Mouse (Mus musculus) neural tube, embryonic 10.5 days (tissue): ENCODE measurements around the gene P2rx4.
A peak's percentile ranks its signal among the peaks of the same experiment; 100 is the strongest.

Source experiments
- DNase-seq: peaks from one replicate; pipeline ENCODE4 v3.0.0-alpha.2; 2017; ENCODE audit warnings: low spot score; ENCODE audit errors: extremely low spot score

The P2rx4 gene

GRCm38 (mm10) chr5:122703574-122703973, 3.8 kb upstream of the P2rx4 start:
- no peak for DNase-seq

- no peak for DNase-seq
Measured at GRCm38 (mm10) chr5:122704571-122704970, 2.8 kb upstream of the P2rx4 start.

DNA sequence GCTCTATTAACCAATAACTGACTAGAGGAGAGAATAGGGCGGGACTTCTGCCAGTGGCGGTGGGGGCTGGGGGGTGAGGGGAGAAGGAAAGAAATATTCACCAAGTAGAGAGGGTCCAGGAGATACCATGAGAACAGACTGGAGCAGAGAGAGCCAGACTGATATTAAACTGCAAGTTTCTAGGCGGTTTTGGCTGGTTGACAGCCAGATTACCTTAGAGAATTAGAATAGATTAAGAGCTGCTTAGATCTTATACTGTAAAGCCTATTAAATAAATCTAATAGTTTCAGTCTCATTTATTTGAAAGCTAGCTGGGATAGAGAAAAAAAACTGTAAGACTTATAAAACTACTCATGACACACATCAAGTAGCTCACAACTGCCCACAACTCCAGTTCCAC, 2.2 kb upstream of the P2rx4 start:
- no peak for DNase-seq

- DNase-seq = no peak
Measured at GRCm38 (mm10) chr5:122706917-122707275, 448 bp upstream of the P2rx4 start.

DNA sequence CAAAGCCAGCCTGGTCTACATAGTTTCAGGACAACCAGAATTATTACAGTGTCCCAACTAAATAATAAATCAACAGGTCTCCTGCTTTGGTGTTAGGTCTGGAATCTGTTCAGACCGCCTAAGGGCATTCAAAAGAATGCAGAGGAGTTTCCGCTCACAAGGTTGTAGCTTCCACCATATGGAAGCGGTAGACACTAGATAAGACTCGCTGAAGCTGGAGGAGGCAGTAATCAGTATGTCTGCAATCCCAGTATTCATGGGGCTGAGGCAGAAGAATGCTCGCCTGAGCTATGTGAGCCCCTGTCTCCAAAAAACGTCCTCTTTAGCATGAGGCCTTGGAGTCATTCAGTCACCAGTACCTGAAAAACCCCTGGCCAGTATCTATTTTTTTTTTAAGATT, 1.5 kb downstream of the P2rx4 start:
- DNase-seq = no peak

GRCm38 (mm10) chr5:122715723-122716122, 8.4 kb downstream of the P2rx4 start:
- no peak for DNase-seq

DNA sequence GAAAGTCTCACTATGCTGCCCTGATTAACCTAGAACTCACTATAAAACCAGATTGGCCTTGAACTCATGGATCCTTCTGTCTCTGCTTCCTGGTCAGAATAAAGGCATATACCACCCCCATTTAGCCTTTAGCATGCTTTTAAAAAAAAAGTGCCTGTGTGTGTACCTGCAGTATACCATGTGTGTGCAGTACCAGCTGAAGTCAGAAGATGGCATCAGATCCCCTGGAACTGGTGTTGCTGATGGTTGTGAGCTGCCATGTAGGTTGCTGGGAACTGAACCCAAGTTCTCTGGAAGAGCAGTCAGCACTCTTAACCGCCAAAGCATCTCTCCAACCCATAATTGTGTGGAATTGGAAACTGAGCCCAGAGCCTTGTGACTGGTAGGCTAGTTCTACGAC, 9.4 kb downstream of the P2rx4 start:
- no peak for DNase-seq

- no peak for DNase-seq
Measured at GRCm38 (mm10) chr5:122718400-122718799, 11.1 kb downstream of the P2rx4 start.

DNA sequence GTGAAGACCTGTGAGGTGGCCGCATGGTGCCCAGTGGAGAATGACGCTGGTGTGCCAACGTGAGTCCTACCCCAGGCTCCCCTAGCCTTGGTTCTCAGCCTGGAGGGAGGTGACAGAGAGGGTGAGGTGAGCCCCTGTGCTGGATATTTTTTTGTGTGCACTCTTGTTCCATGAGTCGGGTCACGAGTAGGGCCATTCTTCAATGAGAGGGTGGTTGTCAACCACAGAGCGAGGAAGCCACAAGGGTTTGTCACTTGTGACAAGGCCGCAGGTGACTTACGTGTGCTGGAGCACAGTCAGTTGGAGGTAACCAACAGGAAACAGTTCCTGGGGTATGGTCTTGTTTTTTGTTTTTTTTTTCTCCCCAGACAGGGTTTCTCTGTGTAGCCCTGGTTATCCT, 11.8 kb downstream of the P2rx4 start:
- DNase-seq = no peak

GRCm38 (mm10) chr5:122725453-122725852, 18.1 kb downstream of the P2rx4 start:
- no peak for DNase-seq

GRCm38 (mm10) chr5:122726068-122726467, 18.7 kb downstream of the P2rx4 start:
- peak; percentile 72 for DNase-seq

GRCm38 (mm10) chr5:122726595-122726994, 19.3 kb downstream of the P2rx4 start:
- no peak for DNase-seq

- no peak for DNase-seq
Measured at GRCm38 (mm10) chr5:122727096-122727495, 19.8 kb downstream of the P2rx4 start.

DNA sequence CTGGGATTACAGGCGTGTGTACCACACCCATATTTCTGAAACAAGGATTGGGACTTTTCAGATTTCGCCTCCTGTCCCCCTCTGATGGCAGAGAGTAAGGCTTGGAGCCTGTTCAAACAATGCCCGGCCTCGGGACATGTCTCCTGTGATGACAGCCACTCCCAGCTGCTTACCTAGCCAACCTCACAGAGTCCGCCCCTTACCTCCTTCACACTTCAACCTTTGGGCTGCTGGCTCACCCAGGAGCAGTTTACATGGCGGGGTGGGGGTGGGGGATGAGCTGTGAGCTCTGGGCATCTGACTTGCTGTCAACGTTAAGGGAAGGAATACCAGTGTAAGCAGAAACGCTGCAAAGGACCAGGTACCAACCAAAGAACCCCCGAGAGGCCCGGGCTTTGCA, 23.4 kb downstream of the P2rx4 start:
- DNase-seq = no peak

DNA sequence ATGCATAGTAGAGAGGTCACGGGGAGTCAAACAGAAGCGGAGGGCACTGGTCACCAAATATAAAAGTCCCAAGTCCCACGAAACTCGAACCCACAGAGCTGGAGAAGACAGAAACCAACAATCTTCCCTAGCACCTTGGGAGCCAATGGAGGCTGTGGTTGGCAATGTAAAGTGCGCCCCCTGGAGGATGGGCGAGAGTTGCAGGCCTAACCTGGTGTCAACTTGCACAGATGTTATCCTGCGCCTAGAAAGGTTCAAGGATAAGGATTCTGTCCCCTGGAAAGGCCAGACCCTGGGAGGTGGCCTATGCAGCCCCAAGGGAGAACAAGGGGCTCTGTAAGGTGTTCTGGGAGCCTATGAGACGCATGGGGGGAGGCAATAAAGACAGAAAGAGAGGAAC, 24.0 kb downstream of the P2rx4 start:
- DNase-seq = peak; percentile 58

GRCm38 (mm10) chr5:122731991-122732673, 24.8 kb downstream of the P2rx4 start:
- DNase-seq = peak; percentile 31

- no peak for DNase-seq
Measured at GRCm38 (mm10) chr5:122733881-122734280, 26.5 kb downstream of the P2rx4 start.

DNA sequence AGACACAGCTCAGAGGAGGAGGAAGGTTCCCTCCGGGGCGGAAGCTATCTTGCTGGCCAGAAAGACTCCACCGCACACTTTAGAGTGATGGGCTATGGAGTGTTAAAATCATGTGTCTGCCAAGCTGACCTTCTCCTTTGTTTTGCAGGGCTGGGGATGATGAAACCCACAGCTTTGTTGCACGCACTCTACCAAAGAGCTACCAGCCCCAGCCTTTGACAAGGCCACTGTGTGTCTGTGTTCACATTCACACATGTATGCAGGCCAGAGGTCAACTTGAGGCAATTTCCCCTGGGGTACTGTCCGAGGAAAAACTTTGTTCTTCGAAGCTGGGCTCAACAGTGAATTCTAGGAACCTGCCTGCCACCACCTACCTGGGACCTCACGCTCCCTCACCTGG, 28.5 kb downstream of the P2rx4 start:
- DNase-seq = no peak

- no peak for DNase-seq
Measured at GRCm38 (mm10) chr5:122736761-122737160, 29.4 kb downstream of the P2rx4 start.

DNA sequence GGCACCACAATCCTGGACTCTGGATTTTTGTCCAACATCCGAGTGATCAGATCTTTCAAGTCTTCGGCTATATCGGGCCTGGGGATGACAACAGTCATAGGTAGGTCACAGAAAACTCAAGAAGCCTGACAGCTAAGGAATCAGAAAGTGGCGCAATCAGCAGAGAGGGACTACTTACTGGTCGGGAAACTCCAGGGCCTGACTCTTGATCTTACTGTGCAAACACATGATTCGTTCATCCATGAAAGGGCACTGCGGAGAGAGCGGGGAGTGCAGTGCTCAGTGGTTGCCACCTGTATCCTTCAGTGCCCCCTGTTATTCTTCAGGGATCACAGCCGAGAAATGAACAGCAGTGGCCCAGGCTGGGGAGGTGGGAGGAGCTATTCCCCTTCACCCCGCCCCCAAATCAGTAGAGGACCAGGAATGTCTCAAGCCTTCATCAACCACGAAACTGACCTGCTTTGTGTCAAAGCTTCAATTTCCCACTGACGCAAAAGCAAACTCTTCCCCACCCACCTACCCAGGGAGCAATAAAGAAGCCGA, 36.6 kb downstream of the P2rx4 start:
- DNase-seq = no peak

GRCm38 (mm10) chr5:122747950-122748349, 40.6 kb downstream of the P2rx4 start:
- no peak for DNase-seq

- no peak for DNase-seq
Measured at GRCm38 (mm10) chr5:122754477-122754876, 47.1 kb downstream of the P2rx4 start.

DNA sequence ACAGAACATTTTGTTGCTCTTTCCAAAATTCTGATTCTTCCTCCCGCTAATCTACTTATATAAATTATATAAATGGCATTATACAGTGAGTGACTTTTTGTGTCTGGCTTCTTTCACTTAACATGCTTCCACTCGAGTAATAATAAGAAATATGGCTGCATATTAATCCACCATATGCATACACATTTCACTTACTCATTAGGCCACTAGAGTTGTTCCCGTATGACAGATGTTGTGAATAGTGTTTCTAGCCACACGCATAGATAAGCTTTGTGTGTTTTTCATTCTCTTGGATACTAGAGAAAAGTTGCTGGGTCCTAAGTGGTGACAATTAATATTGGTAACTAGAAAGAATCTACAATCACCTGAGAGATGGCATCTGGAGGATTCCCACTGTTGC, 48.3 kb downstream of the P2rx4 start:
- no peak for DNase-seq

GRCm38 (mm10) chr5:122756144-122756543, 48.8 kb downstream of the P2rx4 start:
- DNase-seq = no peak
